Mouse (Mus musculus) lung, postnatal 36 days (tissue): ENCODE measurements around the gene Dop1b.
"Not testable (repeated sequence)": the region's sequence is repeated elsewhere in the genome, so short reads cannot be mapped to it uniquely, and the experiment has no call there.

Experiments used
- DNase-seq: peaks from one replicate; pipeline ENCODE4 v3.0.0; 2022; ENCODE audit warnings: mixed read lengths

Dop1b gene

DNA sequence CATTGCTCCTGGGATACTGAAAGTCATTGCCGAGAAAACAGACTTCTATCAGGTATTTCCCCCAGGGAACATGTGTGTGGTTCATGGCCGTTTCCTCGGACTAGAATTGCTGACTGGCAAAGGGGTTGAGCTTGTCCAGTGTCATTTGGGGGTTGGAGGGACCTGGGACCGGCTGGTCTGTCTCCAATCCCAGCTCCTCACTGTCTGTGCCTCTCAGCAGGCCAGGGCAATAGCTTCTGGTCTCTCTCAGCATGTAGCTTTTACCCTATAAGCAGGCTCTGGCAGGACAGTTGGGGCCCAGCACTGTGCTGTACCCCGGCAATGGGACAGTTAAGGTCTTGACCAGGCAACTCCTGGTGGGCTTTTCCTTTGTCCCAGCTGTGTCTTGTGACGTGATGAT, 51.7 kb downstream of the Dop1b start:
- DNase-seq: no peak

DNA sequence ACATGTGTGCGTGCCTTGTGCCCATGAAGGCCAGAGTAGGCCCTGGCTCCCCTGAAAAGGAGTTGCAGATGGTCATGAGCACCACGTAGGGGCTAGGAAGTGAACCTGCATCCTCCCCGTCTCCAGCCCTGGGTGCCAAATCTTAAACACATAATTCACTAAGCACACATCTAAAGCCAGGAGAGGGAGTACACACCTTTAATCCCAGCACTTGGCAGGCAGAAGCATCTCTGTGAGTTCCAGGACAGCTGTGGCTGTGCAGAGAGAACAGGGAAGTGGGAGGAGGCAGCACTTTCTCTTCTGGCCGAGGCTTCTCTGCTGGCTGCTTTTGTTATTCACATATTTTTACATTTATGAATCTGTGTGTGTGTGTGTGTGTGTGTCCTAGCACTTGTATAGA, 52.9 kb downstream of the Dop1b start:
- DNase-seq: no peak

DNA sequence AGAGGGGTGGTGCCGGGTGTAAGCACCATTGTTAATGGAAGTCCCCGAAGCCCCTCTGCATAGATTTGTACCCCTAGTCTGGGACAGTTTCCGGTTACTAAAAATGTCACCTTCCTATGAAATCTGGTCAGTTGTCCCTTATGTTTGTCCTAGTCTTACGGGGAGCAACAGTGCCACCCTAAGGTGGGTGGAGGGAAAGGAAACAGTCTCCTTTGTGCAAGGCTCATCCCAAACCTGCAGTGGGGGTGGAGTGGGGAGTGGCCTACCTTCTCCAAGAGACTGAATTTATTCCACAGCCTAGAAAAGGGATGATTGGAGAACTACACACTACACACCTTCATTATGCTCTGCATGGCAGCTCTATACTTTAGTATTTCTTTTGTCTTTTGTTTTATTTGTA, 55.3 kb downstream of the Dop1b start:
- peak; percentile 73 for DNase-seq

DNA sequence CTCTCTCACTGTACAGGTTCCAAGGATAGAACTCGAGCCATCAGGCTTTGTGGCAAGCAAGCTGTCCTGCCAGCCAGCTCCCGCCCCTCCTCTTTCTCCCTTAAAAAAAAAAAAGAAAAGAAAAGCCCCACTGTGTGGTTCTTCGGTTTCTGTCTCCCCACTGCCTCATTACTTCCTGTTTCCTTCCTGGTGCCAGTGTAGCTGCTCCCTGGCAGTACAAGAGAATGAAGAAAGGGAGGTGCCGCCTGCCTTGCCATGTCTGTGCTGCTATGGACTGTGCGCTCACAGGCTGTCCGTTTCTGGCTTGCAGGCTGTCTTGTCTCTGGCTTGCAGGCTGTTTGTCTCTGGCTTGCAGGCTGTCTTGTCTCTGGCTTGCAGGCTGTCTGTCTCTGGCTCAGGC, 55.8 kb downstream of the Dop1b start:
- DNase-seq: no peak

DNA sequence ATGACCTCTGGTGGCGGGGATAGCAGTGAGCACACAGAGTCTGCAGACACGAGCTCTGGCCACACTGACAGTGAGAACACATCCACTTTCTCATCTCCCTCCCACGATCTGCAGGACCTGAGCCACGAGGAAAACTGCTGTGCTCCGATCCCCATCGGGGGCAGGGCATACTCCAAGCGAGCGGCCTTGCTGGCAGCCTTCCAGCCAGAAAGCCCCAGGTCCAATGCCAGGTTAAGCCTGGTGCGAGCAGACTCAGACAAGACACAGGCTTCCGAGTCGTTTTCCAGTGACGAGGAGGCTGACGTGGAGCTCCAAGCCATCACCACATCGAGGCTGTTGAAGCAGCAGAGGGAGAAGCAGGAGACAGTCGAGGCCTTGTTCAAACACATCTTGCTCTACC, 57.9 kb downstream of the Dop1b start:
- no peak for DNase-seq

DNA sequence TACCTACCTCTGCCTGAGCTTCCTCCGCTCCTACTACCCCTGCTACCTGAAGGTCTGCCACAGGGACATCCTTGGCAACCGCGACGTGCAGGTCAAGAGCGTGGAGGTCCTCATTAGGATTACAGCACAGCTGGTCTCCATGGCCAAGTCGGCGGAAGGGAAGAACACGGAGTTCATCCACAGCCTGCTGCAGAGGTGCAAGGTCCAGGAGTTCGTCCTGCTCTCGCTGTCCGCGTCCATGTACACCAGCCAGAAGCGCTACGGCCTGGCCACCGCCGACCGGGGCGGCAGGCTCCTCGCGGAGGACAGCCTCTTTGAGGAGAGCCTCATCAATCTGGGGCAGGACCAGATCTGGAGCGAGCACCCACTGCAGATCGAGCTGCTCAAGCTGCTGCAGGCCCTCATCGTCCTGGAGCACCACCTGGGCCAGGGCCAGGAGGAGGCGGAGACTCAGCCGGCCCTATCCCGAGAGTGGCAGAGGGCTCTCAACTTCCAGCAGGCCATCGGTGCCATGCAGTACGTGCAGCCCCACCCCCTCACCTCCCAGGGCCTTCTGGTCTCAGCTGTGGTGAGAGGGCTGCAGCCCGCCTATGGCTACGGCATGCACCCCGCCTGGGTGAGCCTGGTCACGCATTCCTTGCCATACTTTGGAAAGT, 58.7 kb downstream of the Dop1b start:
- DNase-seq: peak; percentile 70

DNA sequence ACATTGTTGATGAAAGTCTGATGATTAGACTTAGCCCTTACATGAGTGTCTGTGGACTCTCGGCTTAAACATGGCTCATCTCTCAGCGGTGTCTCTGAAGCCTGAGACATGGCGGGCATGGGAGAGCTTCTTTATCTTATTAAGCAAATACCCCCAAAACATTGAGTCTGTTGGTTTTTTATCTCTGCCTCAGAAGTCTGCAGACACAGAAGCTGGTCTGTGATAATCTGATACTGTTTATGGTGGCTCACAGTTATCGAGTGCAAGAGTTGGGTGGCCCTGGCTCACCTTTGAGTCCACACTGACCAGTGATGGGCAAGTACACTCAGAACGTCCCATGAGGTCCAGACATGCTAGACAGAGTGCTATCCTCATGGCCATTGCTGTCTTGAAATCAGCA, 63.0 kb downstream of the Dop1b start:
- DNase-seq: no peak

DNA sequence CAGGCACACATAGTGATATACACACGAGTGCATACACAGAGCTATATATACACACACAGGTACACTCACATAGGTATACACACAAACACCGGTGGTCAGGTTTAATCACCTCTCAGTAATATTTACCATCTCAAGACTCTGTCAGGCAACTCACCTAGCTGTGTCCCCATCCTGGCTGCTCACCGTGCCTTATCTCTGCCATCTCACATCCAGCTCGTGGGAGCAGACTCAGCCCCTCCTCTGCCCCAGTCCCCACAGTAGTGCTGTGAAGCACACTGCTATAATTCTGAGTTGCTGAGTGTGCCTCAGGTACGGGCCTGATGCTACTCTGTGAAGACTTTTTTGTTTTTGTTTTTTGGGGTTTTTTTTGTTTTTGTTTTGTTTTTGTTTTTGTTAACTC, 64.8 kb downstream of the Dop1b start:
- no peak for DNase-seq

DNA sequence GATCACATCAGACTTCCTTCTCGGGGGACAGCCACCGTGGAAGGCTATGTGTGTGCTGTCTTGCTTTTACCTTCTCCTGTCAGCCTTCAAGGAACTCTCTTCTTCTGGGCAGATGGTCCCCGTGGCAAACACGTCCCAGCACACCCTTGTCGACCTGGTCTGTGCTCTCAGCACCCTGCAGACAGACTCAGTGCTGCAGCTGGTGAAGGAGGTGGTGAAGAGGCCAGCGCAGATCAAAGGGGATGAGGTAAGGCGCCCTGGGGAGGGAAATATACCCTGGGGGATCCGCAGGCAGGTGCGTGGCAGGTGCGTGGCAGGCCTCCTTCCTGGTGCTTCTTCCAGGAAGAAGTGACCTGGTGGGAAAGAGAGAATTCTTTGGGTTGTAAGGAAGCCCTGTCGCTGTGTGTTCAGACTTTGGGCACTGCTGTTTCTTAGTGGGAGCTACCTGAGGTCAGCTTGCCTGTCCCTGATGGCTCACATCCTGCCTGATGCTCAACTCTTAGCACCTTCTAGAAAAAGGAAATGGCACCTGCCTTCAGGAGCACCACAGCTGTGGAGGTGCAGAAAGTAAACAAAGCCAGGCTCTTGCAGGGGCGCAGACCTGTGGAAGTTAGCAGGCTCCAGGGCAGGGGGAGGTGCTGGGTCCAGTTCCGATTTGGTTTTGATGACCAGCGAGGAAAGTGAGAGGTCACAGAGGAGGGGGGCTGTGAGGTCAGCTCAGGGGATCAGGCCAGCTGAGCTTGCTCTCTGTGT, 65.7 kb downstream of the Dop1b start:
- DNase-seq: no peak

DNA sequence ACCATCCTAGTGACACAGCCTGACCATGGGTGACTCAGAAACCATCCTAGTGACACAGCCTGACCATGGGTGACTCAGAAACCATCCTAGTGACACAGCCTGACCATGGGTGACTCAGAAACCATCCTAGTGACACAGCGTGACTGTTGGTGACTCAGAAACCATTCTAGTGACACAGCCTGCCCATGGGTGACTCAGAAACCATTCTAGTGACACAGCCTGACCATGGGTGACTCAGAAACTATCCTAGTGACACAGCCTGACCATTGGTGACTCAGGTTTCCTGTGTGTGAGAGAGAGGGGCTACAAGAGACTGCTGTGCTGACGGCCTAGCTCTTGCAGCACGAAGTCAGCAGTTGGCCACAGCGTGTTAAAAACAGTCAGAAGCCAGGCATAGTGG, 66.7 kb downstream of the Dop1b start:
- not testable (repeated sequence) for DNase-seq

DNA sequence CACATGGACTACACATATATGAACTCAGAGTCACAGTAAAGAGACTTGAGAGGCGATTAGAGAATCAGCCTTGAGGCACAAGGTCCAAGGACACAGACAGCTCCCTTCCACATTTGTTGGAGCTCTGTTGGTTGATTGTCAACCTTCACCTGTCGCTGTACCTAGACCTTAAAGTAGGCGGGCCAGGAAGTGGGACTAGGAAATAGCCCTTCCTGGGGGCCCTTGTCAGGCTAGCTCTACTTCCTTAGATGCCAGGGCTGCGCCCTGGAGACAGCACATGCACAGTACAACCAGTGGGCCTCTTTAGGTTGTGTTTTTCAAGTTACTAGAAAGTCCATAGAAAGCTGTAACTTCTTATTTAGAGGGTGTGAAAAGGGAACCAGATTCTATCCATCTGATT, 67.8 kb downstream of the Dop1b start:
- no peak for DNase-seq

DNA sequence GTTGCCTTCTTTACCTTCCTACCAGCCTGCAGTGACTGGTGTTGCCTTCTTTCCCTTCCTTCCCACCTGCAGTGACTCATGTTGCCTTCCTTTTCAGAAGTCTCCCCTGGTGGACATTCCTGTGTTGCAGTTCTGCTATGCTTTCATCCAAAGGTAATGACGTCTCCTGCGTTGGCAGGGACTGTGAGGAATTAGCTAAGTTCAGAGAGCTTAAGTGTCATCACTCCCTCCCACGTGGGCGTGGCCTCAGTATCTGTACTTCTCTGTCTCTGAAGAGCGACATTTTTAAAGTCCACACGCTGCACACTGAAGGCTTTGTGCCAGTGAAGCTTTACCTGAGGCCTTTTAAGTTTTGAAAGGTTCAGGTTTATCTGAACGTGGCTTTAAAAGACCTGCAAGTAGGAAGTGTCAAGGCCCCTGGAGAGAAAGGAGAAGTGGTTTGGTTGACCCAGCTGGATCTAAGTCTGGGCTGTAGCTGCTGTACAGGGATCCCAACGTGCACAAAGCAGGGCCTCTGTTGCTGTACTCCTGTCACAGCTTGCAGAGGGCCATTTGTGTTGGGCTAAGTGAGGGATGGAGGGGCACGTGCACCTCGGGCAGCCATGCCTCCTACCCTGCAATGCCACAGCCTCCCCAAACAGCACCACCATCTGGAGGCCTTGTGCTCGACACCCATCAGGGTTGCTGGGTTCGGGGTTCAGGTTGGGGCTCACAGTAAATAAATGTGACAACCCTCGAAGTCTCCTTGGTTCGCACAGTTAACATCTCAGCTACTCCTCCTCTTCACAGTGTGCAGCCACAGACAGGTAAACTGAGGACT, 69.2 kb downstream of the Dop1b start:
- DNase-seq: peak; percentile 66

DNA sequence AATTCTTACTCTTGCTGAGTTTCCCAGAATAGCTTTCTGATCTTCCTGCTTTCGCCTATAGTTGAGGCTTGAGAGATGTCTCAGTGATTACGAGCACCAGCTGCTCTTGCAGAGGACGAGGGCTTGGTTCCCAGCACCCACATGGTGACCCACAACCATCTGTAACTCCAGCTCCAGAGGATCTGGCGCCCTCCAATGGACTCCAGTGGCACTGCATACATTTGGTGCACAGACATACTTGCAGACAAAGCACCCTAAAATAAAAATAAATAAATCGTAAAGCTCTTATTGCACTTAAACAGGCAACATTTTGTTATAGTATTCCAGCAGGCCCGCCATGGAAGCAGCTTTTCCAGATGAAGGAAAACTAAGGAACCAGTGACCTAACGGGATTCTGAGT, 72.5 kb downstream of the Dop1b start:
- no peak for DNase-seq

DNA sequence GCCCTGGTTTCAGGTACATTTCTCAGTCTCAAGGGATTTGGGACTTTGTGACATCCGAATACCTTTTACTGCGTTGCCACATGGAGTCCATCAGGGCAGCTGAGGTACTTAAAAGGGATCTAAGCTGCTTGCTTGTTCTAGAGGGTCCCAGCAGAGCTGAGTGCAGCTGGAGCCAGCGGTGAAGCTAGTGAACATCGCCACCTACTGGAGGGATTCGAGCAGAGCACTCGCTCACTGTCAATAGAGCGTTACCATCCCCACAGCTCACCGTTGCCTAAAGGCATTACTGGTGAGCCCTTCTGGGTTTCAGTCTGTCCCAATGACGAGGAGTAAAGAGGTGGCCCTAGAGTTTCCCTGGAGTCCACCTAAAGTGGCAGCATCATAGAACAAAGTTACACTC, 74.1 kb downstream of the Dop1b start:
- peak; percentile 76 for DNase-seq

DNA sequence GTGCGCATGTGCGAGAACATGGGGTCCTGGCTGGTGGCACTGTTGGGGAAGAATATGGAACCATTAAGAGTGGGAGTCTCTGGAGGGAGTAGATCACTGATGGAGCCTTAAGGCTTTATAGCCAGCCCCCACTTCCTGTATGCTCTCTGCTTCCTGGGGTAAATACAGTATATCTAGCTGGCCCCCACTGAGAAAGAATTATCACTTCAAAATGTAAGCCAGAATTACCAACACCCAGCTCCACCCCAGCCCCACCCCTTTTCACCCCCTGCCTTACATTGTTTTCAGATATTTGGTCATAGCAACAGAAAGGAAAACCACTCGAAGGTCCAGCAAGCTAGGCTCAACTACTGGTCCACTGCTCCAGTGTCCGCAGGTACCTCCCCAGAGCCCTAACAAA, 76.7 kb downstream of the Dop1b start:
- no peak for DNase-seq

DNA sequence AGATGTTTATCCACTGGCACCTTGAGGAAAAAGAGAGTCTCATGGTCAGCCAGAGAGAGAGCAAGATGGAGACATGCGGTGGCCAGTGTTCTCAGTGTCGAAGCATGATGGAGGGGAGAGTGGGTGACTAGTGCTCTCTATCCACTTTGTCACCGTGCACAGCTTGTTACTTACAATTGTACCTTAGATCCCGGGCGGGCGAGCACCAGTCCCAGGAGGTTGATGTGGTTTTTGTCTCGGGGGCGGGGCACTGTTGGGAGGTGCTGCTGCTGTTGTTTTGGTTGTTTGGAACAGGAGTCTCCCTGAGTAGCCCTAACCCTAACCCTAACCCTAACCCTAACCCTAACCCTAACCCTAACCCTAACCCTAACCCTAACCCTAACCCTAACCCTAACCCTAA, 77.2 kb downstream of the Dop1b start:
- peak; percentile 35 for DNase-seq

DNA sequence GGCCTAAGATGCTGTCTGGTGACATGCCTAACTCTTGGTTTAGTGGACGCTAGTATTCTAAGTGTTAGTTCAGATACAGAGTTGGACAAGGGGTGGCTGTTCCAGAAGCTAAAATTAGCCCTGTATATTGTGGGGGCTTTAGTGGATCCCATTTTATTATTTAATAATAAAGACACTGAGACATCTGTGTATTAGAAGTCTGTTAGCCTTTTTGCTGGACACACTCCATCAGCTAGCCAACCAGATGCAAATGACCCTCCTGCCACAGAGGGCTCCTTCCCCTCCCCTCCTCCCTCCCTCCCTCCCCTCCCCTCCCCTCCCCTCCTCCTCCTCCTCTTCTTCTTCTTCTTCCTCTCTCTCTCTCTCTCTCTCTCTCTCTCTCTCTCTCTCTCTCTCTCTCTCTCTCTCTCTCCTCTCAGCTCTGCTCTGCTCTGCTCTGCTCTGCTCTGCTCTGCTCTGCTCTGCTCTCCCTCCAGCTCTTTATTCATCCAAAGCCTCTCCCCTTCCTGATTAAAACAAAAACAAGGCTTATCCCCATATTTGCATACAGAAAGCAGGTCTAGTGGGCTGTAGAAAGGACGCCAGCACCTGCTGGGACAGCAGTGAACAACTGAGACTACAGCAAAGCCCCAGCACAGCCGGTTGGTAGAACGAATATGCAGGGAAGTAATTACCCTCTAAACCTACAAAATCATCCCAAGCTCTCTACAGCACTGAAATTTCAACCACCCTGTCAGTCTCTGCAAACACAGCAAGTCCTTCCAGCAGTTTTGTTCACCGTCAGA, 78.5 kb downstream of the Dop1b start:
- no peak for DNase-seq

DNA sequence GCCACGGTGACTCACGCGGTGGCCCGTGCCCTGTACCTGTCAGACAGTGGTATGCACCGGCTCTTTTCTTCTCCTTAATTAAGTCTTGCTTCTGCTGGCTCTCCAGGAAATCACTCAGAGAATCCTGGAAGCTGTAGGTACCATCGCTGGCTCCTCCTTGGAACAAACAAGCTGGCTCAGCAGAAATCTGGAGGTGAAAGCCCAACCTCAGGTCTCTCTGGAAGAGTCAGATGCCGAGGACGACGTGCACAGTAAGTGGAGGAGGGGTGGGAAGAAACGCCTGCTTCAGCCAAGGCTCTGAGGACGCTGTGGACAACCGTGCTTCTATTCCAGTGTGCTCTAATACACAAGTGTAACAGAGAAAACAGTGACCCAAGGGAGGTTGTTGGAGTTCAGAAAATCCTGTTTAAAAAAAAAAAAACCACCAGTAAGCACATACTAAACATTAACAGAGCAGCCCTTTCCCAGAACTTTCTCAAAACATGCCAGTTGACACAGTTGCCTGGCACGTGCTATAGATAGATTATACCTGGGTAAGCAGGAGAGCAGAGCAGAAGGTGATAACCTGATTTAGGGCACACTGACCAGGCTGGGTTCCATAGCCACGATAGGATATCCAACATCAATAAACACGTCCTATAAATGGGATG, 81.4 kb downstream of the Dop1b start:
- DNase-seq: no peak

DNA sequence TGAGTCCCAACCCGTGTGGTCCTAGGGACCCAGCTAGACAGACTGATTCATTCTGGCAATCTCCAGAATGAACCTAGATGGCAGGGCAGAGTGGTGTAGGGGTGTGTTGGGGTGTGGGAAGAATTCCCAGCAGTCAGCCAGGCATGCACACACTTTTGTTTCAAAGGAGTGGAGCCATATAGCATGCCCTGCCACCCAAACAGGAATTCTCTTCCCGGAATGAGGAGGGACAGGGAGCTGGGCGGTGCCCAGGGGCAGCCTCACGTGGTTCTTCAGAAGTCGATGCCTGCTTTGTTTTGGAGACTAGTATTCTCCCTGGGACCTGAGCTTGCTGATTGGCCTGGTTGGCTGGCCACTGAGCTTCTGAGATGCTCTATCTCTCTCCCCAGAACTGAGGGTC, 83.1 kb downstream of the Dop1b start:
- DNase-seq: no peak

DNA sequence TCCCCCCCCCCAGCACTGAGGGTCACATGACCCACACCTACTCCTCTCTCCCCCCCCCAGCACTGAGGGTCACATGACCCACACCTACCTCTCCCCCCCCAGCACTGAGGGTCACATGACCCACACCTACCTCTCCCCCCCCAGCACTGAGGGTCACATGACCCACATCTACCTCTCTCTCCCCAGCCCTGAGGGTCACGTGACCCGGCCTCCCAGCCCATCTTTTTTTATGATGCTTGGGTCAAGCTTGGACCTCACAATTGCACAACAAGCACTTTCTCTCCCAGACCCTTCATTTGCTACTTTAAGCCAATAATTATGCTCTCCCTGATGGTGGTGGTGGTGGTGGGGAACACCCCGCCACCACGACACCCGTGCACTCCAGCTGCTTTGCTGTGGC, 83.7 kb downstream of the Dop1b start:
- no peak for DNase-seq

DNA sequence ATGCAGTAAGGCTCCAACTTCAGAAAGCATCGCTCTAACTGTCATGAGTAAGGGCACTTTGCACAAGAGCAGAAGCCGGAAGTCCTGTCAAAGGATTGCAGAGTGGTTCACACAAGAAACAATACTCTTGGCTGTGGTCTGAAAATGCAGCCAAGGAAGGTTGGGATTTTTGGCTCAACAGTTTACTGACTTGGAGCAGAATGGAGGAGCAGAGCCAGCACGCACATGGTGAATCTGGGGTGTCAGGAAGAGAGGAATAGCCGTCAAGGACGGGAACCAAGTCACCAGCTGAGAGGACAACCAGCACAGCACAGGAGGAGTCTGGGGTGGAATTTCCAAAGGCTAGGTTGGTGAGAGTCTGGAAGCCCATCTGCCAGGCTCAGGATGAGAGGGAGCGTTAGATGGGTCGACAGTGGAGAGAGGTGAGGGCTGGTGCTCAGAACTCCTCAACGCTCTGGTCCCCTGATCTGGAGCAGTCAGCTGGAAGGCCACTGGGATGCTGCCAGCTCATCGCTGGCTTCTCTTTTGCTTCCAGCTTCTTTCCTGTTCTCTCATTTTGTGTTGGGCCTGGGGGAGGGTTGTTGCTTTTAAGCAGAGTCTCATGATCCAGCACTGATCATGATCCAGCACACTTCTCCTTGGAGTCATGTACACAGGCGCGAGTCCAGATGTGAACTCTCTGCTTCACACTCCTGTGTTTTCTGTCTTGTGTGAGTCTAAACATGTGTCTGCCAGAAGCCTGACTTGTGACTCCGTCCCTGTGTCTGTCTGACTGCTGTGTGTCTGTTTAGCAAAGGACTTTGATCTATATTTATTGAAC, 85.5 kb downstream of the Dop1b start:
- no peak for DNase-seq
